Mouse (Mus musculus) heart, postnatal 10 days (tissue): ENCODE results near the gene Mest. TPM values are rescaled to one million over a fixed set of nuclear protein-coding genes. Genes with fewer than 3 reads are reported as not detected.

Source experiments
- DNase-seq, 2 experiments: peaks; one replicate each; pipeline ENCODE4 v3.0.0; 2021
- intact Hi-C: fragments of 180-260 bp; cut with DNase I; formaldehyde crosslinking; loops from one replicate; pipeline ENCODE4 v1.15.1; 2025
- total RNA-seq, 2 experiments: library from RNA; stranded (reverse); gene quantifications; 2 replicates each; pipeline ENCODE4 v1.2.3; 2021

The Mest gene
- total RNA-seq, 2 experiments from 2014 or later, result 192 to 215 TPM

DNA sequence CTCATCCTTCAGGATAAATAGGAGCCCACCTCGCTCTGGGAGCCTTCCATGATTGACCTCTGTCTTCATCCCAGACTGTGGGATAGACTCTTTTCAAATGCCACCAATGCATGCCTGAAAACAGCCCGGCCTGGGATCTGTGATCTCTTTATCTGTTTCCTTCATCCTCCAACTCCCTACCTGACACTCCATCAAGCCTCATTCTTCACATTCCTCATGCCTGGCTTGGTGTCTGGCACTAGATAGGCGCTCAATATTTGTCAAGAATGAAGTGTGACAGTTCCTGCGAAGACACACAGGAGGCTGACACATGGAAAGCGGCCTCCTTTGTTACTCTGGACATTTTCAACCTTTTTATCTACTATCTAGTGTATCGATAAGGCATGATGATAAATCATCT is 19.9 kb upstream of the Mest start:
- no peak for DNase-seq
- intact Hi-C loops, result no loop called here

DNA sequence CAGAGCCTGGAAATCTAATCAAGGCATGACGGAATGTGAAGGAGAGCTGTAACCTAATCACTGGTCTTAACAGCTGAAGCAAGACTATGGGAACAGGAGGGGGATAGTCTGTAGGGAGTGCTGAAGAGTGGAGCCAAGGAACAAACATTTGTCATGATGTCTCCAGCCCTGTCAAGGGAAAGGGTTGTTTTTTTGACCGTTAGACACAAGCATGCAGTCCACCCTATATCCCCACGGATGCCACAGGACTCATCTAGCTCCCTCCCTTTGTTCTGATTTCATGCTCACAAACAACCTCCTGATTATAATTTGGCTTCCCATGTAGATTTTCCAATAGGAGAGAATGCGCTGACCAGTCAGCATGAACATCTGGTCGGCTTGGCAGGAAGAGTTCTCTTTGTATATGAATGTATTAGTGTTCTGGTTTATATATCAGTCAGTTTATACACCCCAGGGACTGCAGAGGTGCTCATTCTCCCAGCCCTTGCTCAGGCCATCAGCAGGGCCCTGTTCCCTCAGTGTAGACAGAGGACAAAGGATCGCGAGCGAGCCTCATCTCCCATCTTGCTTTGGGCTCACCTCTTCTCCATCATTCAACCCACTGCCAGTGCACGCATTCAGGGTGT is 19.3 kb upstream of the Mest start:
- intact Hi-C loops, result no loop called here

DNA sequence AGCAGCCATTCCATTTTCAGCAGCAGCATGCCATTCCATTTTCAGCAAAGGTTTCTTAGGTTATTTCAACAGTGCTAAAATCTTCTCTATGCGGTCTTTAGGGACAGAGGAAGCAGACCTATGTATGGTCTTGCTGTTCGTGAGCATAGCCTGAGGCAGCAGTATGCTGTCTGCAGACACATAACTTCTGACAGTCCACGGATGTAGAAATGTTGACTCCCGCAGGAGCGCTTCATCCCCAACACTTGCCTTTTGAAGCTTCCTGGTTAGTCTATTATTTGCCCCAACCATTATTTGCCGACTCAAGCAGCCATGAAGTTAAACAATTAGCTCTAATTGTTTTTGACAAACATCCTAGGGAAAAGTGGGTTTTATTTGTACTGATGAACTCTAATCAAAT is 14.2 kb upstream of the Mest start:
- intact Hi-C loops, result no loop called here
- DNase-seq, result no peak

More for the DNA sequence above, 19.3 kb upstream of the Mest start:
- peak; percentile 47 to 60 for DNase-seq

DNA sequence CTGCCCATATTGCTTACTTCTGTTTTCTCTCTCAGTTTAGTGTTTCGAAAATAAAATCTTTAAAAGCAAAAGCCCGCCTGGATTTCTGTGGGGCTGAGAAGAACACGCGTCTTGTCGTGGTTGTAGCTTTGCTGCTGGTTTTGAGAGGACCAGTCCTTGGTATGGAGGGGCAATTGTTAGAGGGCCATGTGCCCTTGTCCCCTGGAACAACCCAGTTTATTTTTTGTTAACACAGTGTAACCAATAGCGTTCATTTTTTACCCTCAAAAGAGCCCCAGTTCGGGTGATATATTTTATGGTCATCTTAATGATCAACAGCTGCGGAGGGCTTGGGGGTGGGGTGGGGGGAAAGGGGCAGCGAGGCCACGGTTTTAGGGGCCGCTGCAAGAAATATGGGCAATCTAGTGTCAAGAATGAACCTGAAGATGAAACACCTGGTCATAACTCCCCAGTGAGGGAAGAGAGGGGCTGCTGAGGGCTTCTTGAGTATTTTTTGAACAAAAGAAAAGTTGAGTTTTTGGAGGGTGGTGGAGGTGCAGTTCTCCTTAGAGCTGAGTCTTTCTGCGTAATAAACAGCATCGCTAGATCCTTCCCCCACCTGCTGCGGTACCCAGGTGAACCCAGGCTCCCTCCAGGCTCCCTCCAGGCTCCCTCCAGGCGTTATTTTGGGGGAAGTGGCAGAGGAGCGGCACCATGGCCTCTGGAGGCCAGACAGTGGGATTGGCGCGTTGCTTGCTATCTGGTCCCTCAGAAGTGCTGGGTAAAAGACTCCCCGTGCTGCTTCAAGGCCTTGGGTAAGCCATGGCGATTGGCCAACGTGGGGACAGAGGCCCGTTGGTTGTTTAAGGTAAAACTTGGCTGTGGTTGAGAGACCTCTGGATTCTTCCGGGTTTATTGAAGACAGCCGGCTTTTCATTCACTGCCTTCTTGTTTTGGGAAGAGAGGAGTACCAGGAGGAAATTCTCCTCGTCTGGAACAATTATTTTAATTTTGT is 12.7 kb upstream of the Mest start:
- intact Hi-C loops, result no loop called here
- no peak for DNase-seq

DNA sequence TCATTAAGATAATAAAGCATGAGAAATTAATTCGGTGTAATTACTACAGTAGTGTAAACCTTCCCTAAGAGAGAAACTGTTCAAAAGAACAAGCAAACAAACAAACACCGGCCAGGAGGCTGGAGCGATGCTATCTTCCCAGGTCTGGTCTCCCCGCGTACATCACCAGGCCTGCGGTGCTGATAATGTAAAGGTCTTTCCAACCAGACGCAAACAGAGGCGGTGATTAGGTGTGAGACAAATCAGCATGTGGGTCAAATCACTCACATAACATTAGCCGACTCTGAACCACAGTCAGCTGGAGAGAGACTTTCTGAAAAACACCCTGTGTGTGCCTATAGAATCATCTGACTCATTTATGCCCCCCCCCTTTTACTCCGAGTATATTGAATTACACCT is 12.0 kb upstream of the Mest start:
- intact Hi-C loops, result no loop called here
- no peak for DNase-seq

DNA sequence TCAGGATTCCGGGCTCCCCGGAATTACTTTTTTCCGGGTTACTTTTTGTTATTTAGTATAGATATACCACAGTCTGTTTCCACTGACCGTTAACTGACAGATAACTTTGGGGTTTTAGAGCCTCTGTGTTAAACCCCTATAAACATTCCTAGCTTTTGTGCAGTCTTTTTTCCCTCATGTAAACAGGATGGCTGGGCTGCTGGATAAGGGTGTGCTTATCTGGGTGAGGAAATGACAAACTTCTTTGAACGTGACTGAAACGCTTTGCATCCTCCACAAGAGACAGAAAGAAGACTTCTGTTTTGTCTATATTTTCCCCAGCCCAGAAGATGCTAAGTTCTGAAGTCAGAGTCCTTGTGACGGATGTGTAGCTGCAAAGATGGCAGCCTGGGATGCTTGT is 10.9 kb upstream of the Mest start:
- no peak for DNase-seq
- intact Hi-C loops, result no loop called here

DNA sequence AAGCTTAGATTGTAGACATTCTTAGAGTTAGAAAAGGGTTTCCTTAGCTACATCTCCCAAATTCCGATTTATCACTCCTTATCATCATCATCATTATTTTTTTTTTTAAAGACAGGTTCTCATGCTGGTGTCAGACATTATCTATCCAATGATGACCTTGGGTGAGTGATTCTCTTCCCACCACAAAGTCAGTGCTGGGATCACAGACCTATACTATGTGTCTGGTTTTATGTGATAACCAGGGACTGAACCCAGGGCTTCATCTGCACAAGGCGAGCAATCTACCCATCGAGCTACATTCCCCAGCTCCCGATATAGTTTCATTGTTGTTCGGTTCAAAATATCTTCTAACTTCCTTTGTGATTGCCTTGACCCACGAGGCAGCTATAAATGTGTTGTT is 9.9 kb upstream of the Mest start:
- intact Hi-C loops, result no loop called here
- no peak for DNase-seq

DNA sequence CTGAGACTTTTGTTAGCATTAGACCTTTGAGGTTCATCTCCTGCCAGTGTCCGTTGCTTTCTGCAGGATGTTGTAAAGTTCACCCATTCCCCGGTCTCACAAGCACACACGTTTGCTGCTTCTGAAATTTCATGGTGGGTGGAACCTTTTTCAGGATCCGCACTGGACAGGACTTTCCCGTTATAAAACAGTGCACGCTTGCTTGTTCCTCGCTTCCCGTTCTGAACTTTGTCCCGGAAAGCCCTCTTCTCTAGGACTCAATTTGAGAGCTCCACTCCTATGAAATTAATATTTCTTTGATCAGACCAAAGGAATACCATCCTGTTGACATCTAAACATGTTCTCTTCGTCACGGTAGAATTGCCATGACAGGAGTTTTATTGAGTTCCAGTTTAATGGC is 9.5 kb upstream of the Mest start:
- DNase-seq, result no peak
- intact Hi-C loops, result no loop called here

DNA sequence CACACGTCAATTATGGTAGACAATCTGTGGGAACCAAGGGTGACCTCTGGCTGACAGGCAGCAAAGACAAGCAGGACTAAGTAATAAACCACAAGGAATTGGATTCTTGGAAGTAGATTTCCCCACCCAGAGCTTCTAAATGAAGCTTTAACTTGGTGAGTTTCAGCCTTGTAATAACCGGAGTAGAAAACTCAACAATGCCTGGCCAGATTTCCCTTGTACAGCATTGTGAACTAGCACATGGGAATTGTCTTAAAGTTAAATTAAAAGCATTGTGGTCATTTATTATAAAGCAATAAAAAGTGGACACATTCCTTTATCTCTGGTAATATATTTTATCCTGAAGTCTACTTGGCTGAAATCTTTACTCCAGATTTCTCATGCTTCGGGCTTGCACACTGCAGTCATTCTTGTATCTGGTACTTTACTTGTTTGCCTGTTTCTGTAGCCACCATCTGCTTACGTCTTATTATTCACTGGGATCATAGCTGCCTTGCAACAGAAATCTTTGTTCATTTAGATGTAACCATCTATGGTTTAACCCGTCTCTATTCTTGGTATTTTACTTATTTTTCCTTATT is 8.4 kb upstream of the Mest start:
- no peak for DNase-seq
- intact Hi-C loops, result no loop called here

DNA sequence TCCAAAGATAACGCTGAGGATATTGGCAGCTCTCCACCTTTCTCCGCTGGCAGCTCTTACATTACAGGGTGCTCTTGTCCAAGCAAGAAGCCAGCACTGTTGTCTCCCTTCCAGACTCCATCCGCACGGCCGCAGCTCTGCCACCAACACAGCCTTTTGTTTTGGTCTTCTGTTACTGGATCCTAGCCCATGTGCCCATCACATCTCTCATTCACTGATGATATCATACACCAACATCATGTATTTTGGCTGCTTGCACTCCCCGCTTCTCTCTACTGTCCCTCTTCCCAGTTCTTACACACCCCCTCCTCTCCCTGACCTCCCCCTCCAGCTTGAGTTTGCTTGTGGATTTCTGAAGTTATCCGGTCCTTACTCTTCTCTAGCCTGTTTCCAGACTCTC is 6.6 kb upstream of the Mest start:
- intact Hi-C loops, result no loop called here

DNA sequence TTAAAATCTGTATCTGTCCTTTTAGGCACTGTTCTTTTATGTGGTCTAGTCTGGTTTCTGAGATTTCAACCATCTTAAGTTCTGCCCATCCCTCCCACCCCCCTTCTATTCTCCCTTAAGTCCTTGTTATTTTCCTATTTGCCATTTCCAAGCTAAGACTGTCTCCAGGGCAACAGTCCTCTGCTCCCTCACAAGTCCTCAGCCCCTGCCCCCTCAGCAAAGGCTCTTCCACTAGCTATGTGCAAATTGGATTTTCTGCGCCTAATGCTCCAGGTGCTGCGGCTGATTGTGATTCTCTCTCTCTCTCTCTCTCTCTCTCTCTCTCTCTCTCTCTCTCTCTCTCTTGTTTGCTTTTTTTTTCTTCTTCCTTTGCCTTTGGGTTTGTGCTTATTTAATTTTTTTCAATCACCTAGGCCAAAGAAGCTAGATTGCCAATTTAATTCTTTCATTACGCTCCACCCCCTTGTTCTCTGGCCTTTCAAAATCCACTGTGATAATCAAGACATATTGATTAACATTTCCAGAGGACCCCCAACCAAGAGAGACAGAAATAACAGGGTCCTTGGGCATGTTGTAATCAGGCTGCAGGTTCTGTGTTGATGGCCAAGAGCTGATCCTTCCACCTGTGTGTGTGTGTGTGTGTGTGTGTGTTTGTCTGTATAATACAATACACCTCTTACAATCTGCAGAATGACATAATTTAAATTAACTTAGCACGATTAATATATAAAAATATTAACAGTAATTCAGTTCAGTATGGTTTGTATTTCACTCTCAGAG is 772 bp upstream of the Mest start:
- intact Hi-C loops, result no loop called here
- no peak for DNase-seq

More for the DNA sequence above, 6.6 kb upstream of the Mest start:
- no peak for DNase-seq

DNA sequence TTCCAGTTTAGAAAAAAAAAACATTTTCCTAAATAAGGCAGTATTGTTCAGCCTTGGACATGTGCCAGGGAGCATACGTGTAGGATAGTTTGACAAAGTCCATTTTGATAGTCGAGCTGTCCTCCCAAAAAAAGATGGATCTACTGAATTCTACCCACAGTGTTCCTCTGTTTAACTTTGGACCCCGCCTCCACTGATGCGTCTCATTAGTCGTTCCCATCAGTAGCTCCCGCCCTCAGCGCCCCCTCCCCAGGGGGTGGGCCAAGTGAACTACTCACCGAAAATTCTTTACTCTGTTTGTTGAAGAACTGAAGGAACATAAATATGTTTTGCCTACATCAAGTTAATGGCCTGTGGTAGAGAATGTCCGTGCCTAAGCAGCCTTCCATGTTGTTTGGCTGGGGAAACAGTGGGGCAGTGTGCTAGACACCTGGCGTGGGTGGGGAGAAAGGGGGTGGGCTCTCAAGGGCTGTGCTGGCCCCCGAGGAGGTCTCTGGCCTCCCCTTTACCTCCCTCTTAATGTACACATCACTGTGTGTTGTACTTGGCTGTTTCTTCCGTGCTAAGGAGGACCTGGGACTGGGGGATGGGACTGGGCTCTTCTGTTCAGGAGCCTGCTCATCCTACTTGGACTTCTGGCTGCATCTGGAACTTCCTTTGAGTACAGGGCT is 7.1 kb downstream of the Mest start:
- intact Hi-C loops, result no loop called here
- peak in 1 of 2 experiments; percentile 49 for DNase-seq

DNA sequence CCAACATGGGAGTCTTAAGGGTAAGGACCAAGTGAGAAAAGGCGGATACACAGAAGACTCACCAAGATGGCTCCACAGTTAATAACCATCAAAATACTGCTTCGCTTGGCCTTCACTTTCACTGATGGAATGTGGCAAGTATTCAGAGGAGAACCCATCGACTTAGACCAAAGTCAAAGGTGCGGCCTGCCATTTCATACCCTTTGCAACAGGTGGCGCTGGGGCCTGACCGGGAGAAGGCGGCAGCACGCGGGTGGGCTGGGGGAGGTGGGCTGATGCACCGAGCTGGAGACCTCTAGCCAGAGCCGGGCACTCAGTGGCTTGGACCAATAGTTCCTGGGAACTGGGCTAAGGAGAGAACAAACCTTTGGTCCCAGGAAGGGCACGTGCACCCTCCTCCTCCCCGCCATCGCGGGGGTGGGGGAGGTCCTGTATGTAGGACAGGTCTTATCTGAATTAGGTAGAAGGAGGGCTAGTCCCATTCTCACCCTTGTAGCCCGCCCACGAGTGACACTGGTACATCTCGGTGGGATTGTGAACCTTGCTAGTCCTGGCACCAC is 9.3 kb downstream of the Mest start:
- intact Hi-C loops, result no loop called here
- no peak for DNase-seq

DNA sequence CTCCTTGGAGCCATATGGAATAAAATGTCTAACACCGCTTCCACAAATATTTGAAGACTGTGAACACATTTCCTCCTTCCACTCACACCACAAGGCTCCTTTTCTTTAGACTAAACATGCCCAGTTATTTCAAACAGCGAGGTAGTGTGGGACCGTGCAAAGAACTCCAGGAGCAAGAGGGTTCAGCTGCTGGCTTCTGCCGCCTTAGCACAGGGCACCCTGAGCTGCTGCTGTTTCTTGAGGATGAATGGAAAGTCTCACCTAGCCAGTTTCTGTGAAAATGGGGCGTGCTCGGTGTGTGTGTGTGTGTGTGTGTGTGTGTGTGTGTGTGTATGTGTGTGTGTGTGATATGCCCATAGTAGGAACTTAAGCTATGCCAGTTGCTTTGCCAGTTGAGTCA is 11.1 kb downstream of the Mest start:
- intact Hi-C loops, result no loop called here
- no peak for DNase-seq

DNA sequence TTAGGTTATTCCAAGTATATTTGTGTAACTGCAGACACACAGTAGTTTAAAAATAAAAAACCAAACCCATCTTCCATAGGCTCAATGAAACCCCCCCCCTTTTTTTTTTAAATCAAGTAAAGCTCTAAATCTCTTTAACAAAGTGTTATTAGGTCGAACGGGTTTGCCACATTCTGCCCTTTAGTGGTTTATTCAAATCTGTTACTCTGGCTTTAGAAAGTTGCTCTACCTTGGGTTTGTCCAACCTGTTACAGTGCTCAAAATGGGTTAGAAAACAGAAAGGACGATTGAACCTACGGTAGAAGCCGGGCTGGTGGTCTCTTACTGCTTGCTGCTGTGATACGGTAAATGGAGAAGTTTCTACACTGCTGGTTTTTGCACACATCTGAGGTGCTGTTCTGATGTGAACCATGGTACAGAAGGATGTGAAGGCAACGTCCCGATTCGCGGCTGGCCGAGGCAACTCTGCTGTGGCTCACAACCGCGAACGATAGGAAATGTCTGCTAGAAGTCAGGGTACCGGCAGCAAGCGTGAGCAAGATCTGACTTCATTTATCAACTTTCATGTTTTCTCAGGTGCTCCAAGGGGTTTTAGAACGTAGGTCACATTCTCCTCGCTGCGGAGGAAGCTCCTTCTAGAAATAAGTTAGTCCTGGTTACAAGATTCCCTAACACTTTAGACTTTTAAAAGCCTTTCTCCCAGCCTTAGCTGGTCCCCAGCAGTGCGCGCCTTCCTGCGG is 11.8 kb downstream of the Mest start:
- no peak for DNase-seq
- intact Hi-C loops, result no loop called here

DNA sequence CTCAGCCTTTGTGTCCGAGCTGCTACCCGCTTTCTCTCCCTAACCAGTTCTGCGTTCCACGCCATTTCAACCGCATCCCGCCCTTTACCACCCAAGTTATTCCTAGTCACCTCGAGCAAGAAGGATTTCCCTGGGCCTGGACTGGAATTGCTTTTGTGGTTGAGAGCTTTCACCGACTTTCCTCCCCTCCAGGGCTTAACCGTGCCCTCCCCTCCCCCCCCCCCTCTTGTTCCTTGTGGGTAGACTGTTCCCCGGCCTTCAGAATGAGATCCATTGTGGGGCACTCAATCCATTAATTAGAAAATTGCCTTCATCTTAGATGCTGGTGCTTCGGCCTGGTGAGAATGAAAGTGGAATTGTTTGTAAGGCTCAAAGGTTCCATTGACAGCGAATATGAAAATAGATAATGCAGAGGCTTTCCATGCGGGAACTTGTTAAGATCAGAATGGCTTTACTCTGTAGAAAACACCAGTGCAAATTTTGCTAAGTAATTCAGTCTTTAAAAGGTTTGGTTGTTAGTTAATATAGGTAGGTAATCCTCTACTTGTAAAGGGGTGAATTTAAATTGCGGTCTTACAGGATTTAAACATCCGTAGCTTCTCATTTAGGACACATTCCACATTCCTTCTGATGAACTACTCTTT is 12.5 kb downstream of the Mest start:
- DNase-seq, result peak; percentile 39 to 43
- intact Hi-C loops, result loop anchor here (2.0 kb wide), 1 partner anchor 37 kb away; no protein-coding TSS in a partner anchor

DNA sequence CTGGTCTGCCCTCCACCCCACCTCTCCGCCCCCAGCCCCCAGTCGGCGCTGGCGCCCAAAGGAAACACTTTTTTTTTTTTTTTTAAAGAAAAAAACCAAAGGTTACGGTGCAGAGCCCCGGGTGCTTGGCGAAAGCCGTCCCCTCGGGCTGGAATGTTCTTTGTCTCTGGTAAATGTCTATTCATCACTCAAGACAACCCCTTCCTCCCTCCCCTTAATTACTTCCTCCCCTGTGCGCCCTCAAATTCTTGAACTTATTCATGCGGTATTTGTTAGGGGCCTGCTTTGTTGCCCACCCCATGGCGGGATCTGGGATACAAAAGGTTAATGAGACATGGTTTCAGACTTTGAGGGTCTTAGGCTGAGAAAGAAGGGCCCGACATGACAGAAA is 13.0 kb downstream of the Mest start:
- intact Hi-C loops, result loop anchor here (2.0 kb wide), 1 partner anchor 38 kb away; no protein-coding TSS in a partner anchor
- DNase-seq, result no peak

DNA sequence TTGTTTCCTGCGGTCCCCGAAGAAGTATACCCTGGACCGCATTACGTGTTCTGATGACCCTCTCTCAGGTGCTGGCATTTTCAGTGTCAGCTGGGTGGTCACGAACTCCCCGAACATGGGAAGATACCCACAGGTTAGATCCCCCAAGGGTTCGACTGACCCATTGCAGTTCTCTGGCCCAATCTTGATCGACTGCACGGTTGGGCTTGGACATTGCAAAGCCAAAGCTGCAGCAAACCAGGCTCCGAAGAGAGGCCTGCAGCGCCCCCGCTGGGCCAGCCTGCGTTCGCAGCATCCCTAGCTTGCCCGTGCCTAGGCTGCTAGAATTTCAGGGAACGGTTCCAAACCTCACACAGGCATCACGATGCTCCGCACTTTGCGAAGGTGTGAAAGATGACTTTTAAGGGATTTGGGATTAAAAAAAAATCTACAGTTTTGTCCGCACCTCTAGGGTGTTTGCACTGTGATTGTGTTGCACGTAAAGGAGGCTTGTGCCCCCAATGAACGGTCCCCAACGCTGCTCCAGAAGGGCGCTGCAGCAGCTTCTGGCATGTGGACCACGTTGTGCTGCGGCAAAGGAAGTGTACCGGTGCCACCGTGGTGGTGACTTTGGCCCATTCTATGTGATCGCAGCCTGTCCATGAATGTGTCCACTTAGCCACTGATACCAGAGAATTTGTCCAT is 13.7 kb downstream of the Mest start:
- DNase-seq, result peak; percentile 79 to 85
- intact Hi-C loops, result loop anchor here (2.0 kb wide), 1 partner anchor 38 kb away; no protein-coding TSS in a partner anchor
